In genomic region chr8:109499009-109499717, GRCm38 (mm10) we compare ENCODE assay signal across 19 mouse cellular contexts. TPM values are rescaled to one million over a fixed set of nuclear protein-coding genes. Genes with fewer than 3 reads are reported as not detected.
DNase-seq lines count a peak whose midpoint lies in the region; ATAC-seq and TF ChIP-seq lines count a peak whose summit lies in the region.
"Had no signal": no experiment of that assay in that cellular context is flagged by ENCODE, and none has a peak within 500 bp of the region (broad histone marks: within the 10 kb centered on the region; RNA-seq: fewer than 3 reads in every experiment).

No protein-coding gene starts in this region.

- 77% methylated on average over 16 of the region's 16 CpGs for WGBS in forebrain, embryonic 14.5 days
- 73% methylated on average over 16 of the region's 16 CpGs for WGBS in forebrain, embryonic 15.5 days
- 65% methylated on average over 16 of the region's 16 CpGs for WGBS in lung, adult 2 months

- no peaks in the 10 kb centered on the region for H3K27me3 ChIP-seq in forebrain, embryonic 14.5 days (replicated peaks; ENCODE audit: control insufficient read depth, insufficient read depth, low read length)
- H3K27me3 ChIP-seq in forebrain, embryonic 15.5 days = no peaks in the 10 kb centered on the region
- H3K27me3 ChIP-seq: CH12.LX; limb, embryonic 13.5 days had no signal

- H3K9me3 ChIP-seq in forebrain, embryonic 14.5 days (replicated peaks; ENCODE audit: control insufficient read depth, low read length) = no peaks in the 10 kb centered on the region
- H3K9me3 ChIP-seq in forebrain, embryonic 15.5 days = no peaks in the 10 kb centered on the region
- H3K9me3 ChIP-seq: limb, embryonic 13.5 days had no signal

- H3K36me3 ChIP-seq in forebrain, embryonic 14.5 days (ENCODE audit: control insufficient read depth, insufficient read depth, low read length) = no peaks in the 10 kb centered on the region
- H3K36me3 ChIP-seq in forebrain, embryonic 15.5 days = no peaks in the 10 kb centered on the region
- H3K36me3 ChIP-seq: limb, embryonic 13.5 days had no signal

- DNase-seq in forebrain, embryonic 14.5 days (ENCODE audit: low spot score) = no peak
- peak; percentile 56 for DNase-seq in MN1 (ENCODE audit: low spot score)
- peak; percentile 5 for DNase-seq in lung, adult 2 months
- DNase-seq in lung, postnatal 4 days = peak; percentile 54 to 88
- DNase-seq in ovary, postnatal 36 days (ENCODE audit: low spot score) = no peak
- DNase-seq in natural killer cell, adult 2 months (ENCODE audit: low spot score in 2 of 2) = no peak
- DNase-seq in gastrocnemius, postnatal 25 days = no peak
- DNase-seq: adrenal gland, postnatal 25 days; cerebellum, adult 9-11 months; embryo, embryonic 11 days; heart, adult 11 months; kidney, adult 8-10 months had no signal

- H3K4me3 ChIP-seq in forebrain, embryonic 14.5 days (ENCODE audit: low read depth, low read length) = no peak overlapping the region
- H3K4me3 ChIP-seq in forebrain, embryonic 15.5 days = no peak overlapping the region
- H3K4me3 ChIP-seq in lung, adult 2 months (replicated peaks; ENCODE audit: extremely low read depth, low read depth, low read length) = no peak overlapping the region
- H3K4me3 ChIP-seq: limb, embryonic 13.5 days had no signal

- H3K4me1 ChIP-seq in forebrain, embryonic 14.5 days (ENCODE audit: control insufficient read depth, insufficient read depth, low read length) = 0 out of 2 replicates have a peak, but pooled peaks cover 3% of the 10 kb centered on the region
- peaks cover 3% of the 10 kb centered on the region; the same call in 1 of the 2 replicates for H3K4me1 ChIP-seq in forebrain, embryonic 15.5 days
- H3K4me1 ChIP-seq in lung, adult 2 months (ENCODE audit: control insufficient read depth, insufficient read depth, low read length) = no peaks in the 10 kb centered on the region
- H3K4me1 ChIP-seq: limb, embryonic 13.5 days had no signal

- no peak for TF ChIP-seq CTCF in lung, adult 2 months (IDR thresholded peaks at IDR 0.05; ENCODE audit: insufficient read depth, low read length)

- ATAC-seq in forebrain, embryonic 14.5 days = no peak
- no peak for ATAC-seq in forebrain, embryonic 15.5 days (replicated peaks)

- H3K9ac ChIP-seq in forebrain, embryonic 14.5 days (ENCODE audit: low read length) = no peak overlapping the region
- no peak overlapping the region for H3K9ac ChIP-seq in forebrain, embryonic 15.5 days (replicated peaks)
- H3K9ac ChIP-seq: limb, embryonic 13.5 days had no signal

- no peak for TF ChIP-seq POLR2A in lung, adult 2 months (IDR thresholded peaks at IDR 0.05; ENCODE audit: borderline replicate concordance, extremely low read depth, low read depth, low read length)

- peak overlapping the region; percentile 39; the same call in 1 of the 2 replicates for H3K27ac ChIP-seq in forebrain, embryonic 14.5 days (ENCODE audit: low read depth, low read length)
- H3K27ac ChIP-seq in forebrain, embryonic 15.5 days (replicated peaks) = no peak overlapping the region
- H3K27ac ChIP-seq: limb, embryonic 13.5 days had no signal

- no peak overlapping the region for H3K4me2 ChIP-seq in forebrain, embryonic 14.5 days (ENCODE audit: low read length)
- H3K4me2 ChIP-seq in forebrain, embryonic 15.5 days (replicated peaks) = no peak overlapping the region
- H3K4me2 ChIP-seq: limb, embryonic 13.5 days; midbrain, embryonic 11.5 days had no signal

RNA-seq across cellular contexts. Expression of gene Pmfbp1, which starts 5.3 kb away (rescaled TPM):
- polyA plus RNA-seq in forebrain, embryonic 14.5 days (2014; fragmentation: Nextera tagmentation; extraction: Ambion mirVana) = 0.58 and 0.61 TPM in 2 replicates
- polyA plus RNA-seq in forebrain, embryonic 15.5 days (2015; fragmentation: Nextera tagmentation; extraction: Ambion mirVana) = 0.11 and 0.29 TPM in 2 replicates
- polyA plus RNA-seq in lung, adult 2 months (2012; rRNA removed) = 0.02 TPM in 1 of 2 replicates, not detected in the other
- not detected for total RNA-seq in gastrocnemius, postnatal 25 days (2021)
- total RNA-seq: adrenal gland, postnatal 25 days; CH12.LX; hematopoietic stem cell, adult 5-6 weeks had no signal
- polyA plus RNA-seq: liver, embryonic 16.5 days; spleen, adult 2 months had no signal

Comparison
In these comparisons a context has a peak if more than half of its experiments do, and no peak if none do; other contexts are left out.
1. DNase-seq: peak in MN1 (single experiment), lung, adult 2 months (single experiment) and lung, postnatal 4 days (2 of 2); none in forebrain, embryonic 14.5 days (single experiment), ovary, postnatal 36 days (single experiment), natural killer cell, adult 2 months (0 of 2) and gastrocnemius, postnatal 25 days (single experiment).